Mouse (Mus musculus): Measurements from ENCODE around the gene Adi1. TPM values are rescaled to one million over a fixed set of nuclear protein-coding genes. Genes with fewer than 3 reads are reported as not detected.

Adi1 gene
- polyA plus RNA-seq (2012) = 26.4 and 36.7 TPM in 2 replicates

DNA sequence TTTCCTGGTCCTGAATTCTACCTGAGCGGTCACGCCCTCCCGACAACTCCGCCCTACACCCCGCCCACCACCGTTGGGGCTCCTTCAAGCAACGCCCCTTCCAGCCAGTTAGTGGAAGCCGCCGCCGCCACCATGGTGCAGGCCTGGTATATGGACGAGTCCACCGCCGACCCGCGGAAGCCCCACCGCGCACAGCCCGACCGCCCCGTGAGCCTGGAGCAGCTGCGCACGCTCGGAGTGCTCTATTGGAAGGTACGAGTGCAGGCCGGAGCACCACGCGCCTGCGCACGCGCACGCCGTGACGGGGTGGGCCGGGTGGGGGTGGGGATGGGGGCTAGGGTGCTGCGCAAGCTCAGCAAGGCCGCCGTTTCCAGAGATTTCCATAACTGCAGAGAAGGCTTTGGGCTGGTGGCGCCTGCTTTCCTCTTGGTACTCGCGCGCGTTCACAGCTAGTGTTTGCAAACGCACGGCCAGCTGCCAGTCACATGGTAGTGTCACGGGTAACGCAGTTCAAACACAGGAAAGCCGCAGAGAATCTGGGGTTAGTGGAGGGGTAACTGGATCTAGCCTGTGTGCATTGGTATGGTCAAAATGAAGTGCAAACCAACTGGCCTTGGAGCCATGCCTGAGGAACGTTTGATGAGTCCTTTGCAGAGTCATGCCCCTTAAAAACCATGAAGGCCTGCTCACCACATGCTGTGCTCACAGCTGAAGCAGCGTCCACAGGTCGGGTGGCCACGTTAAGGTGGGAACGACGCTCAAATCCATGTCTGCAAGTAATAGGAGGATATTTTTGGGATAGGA, at the start of gene Adi1:
Gene Adi1, plus strand, starts transcription at position 111 of the 804 bp plus-strand sequence.
- no peak for TF ChIP-seq GATA1 (IDR thresholded peaks at IDR 0.05; ENCODE audit: low read length)

DNA sequence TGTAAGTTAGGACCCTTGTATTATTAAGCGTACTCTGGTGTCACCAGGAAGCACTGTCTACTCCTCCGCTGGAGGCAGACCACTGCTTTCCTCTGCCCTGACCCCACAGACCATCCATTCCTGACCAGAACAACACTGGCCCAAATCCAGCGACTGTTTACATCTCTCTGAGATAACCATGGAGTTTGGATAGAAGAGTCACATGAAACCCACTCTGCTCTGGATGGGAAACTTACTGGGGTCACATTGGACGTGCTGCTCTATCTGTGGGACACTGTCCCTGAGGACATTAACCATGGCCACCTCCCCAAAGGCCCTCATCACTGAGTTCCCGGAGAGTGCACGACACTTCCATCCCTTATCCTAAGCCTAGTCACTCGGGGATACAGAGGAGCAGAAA, 49.6 kb upstream of the Adi1 start:
- TF ChIP-seq GATA1 (IDR thresholded peaks at IDR 0.05; ENCODE audit: low read length) = no peak

DNA sequence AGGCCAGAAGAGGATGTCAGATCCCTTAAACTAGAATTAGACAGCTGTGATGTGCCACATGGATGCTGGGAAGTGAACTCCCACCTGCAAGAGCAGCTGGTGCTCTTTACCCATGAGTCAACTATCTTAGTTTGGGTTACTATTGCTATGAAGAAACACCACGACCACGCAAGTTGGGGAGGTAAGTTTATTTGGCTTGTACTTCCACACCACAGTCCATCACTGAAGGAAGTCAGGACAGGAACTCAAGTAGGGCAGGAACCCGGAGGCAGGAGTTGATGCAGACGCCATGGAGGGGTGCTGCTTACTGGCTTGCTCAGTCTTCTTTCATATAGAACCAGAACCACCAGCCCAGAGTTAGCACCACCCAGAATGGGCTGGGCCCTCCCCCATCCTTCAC, 47.9 kb upstream of the Adi1 start:
- no peak for TF ChIP-seq GATA1 (IDR thresholded peaks at IDR 0.05; ENCODE audit: low read length)

DNA sequence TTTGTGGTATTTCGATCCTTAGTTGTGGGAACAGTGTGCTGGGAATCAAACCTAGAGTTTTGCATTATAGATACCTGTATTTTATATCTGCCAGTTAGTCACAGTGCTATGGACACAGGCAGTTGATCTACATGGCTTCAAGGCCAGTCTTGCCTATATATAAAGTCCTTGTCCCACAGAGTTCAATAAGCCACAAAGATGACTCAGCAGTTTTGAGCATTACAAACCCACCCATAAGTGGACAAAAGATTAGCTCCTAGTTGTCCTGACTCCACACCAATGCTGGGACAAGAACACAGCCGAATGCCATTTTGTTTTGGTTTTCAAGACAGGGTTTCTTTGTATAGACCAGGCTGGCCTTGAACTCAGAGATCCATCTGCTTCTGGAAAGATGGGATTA, 46.6 kb upstream of the Adi1 start:
- TF ChIP-seq GATA1 (IDR thresholded peaks at IDR 0.05; ENCODE audit: low read length) = no peak

DNA sequence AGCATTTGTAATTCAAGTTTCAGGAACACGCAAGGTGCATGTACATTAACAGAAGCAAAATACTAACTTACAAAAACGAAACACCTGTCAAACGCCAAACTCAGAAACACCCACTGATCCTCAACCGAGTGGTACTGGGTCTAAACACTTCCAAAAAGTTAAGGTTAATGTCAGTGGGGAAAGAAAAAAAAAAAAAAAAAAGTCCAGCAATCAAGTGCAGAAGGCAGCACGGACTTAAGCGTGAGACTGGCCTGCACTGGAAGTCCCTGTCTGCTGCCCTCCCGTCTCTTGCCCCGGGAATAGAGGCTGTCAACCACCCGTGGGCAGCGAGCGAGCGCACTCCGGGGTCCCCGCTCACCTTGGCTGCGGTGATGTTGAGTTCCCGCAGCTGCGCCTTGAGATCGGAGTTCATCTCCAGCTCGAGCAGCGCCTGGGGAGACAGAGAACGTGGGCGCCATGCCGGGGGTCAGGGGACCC, 39.9 kb upstream of the Adi1 start:
- TF ChIP-seq GATA1 (IDR thresholded peaks at IDR 0.05; ENCODE audit: low read length) = no peak

DNA sequence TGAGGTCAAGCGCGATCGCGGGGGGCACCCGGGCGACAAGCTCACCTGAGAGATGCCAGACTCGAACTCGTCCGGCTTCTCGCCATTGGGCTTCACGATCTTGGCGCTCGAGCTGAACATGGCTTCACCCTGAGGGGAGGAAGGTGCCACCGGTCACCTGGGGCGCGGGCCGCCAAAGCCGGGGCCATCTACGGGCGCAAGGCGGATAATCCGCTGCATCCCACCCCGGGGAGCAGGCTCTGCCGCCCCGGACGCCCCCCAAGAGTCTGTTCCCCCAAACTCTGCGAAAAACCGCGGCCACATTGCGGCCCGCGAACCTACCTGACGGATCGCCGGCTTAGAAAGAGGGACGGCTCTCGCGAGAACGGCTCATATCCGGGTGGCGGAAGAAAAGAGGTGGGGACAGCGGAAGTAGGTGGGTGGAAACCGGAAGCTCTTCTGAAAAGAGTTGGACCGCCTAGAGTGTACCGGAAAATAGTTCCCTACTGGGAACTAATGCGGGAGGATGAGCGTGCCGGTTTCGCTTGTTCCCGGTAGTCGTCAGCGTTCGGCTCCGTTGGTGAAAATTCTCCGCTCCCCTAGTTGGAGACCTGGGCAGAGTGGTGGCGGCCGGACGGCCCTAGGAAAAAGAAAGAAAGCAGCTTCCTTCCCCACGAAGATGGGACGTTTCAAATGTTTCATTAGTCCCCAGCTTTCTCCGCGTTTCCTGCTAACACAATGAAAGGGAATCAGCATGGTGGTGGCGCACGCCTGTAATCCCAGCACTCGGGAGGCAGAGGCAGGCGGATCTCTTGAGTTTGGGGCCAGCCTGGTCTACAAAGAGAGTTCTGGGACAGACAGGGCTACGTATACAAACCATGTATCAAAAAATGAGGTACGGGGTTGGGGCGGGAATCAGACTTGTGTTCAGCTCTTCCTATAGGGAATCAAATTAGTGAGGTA, 39.2 kb upstream of the Adi1 start, which contains the start of gene Rps7:
Gene Rps7, minus strand, starts transcription at position 419 of the 942 bp plus-strand sequence.
- TF ChIP-seq GATA1 (IDR thresholded peaks at IDR 0.05; ENCODE audit: low read length) = no peak

DNA sequence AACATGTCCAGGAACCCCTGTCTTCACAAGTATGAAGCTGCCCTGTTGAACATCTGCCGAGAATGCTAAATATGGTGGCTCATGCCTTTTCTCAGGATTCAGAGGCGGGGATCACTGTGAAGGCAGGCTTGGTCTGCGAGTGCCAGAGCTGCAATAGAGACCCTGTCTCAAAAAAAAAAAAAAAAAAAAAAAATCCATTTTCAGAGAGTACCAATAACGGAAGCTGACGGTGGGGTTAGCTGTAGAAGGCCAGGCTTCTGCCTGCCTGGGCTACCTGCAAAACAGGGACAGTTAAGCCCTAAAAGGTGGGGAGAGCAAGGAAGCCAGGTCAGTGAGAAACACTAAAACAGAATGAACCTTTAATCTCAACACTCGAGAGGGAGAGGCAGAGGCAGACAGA, 38.5 kb upstream of the Adi1 start:
- TF ChIP-seq GATA1 (IDR thresholded peaks at IDR 0.05; ENCODE audit: low read length) = no peak

DNA sequence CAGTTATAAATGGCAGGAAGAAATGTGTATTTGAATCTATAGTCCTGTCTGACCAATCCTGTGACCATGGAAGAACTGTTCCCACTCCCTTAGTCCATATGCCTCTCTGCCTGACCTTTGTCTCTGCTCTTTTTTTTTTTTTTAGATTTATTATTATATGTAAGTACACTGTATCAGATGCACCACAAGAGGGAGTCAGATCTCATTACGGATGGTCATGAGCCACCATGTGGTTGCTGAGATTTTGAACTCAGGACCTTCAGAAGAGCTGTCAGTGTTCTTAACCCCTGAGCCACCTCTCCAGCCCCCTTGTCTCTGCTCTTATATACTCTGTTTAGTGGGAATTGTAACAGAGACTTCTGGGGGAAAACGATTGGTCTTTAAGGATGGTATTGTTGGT, 36.3 kb upstream of the Adi1 start:
- TF ChIP-seq GATA1 (IDR thresholded peaks at IDR 0.05; ENCODE audit: low read length) = no peak

DNA sequence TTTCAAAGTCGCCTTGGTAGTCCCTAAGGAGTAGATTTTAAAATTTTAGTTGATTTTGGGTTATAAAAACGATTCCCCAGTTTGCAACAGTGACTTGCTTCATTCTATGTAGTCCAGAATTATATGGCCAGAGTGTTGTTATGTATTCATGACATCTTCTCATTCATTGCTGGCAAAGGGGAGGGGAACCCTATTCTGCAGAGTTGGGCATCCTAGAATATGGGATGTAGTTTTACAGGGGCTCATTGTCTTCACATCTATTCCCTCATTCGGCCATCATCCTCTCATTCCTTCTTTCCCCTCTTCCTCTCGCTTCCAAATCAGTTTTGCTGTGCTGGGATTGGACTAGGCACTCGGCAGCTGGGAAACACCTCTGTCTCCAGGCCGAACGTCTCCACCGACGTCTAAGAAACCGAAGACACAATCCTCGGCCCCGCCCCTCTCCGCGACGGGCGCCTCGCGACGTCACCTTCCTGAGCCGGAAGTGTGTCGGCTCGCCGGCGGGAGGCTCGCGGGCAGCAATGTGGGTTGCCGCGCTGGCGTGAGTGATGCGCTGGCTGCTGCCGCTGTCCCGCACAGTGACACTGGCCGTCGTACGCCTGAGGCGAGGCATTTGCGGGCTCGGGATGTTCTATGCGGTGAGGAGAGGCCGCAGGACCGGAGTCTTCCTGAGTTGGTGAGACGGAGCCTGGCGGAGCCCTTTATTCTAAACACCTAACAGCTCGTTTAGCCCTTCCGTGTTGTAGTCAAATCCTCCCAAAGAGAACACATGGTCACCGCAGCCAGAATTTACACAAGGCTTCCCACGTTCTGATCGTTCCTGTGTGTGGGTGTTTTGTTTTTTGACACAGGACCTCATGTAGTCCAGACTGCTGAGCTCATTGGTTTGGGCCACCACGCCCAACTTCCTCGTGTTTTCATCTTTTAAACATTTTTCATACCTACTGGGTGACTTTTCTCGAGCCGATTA, 25.6 kb upstream of the Adi1 start, which contains the start of gene Rnaseh1:
Gene Rnaseh1, plus strand, starts transcription at position 462 of the 970 bp plus-strand sequence.
- TF ChIP-seq GATA1 (IDR thresholded peaks at IDR 0.05; ENCODE audit: low read length) = no peak

DNA sequence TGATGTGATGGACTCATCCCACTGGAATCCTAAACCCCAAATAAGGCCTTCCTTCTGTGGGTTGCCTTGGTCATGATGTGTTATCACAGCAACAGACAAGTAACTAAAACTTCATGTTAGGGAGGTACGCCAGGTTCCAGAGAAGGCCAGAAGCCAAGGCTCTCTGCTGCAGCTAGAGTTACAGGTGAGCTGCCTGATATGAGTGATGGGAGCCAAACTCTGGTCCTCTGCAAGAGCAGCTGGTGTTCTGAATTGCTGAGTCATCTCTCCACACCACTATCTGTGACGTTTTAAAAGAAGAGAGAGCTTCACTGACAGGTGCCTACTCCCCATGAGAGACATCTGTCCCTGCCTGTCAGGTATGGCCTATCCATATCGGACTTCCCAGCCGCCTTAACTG, 12.4 kb upstream of the Adi1 start:
- TF ChIP-seq GATA1 (IDR thresholded peaks at IDR 0.05; ENCODE audit: low read length) = no peak

DNA sequence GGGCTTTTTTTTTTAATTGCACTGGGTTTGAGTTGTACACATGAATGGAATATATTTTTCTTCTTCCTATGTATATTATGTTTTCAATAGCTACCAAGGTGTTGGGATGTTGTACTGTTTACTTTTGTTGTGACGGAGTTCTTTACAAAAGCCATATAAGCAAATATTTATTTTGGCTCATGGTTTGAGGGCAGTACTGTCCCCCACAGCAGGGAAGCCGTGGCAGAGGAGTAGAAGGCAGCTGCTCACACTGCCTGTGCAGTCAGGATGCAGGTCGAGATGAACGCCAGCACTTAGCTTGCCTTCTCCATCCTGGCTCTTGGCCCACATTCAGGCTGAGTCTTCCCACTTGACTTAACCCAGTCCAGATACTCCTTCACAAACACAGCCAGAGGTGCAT, 8.3 kb upstream of the Adi1 start:
- TF ChIP-seq GATA1 (IDR thresholded peaks at IDR 0.05; ENCODE audit: low read length) = no peak

DNA sequence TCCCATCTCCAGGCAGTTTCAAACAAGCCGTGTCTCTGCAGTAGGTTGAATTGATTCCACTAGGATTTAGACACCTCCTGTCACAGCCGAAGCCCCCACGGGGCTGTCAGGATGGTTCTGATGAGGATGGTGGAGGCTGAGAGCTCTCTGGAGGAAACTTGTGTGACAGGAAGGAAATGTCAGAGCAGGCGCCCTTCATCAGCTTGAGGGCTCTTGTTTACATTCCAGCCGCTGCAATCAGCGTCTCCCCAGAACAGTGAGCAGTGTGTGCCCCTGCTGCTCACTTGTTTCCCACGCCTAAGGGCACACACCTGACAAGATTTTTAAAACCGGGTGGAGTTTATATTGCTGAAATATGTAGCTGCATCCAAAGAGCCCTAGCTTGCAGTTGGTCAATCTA, 7.7 kb upstream of the Adi1 start:
- TF ChIP-seq GATA1 (IDR thresholded peaks at IDR 0.05; ENCODE audit: low read length) = no peak

DNA sequence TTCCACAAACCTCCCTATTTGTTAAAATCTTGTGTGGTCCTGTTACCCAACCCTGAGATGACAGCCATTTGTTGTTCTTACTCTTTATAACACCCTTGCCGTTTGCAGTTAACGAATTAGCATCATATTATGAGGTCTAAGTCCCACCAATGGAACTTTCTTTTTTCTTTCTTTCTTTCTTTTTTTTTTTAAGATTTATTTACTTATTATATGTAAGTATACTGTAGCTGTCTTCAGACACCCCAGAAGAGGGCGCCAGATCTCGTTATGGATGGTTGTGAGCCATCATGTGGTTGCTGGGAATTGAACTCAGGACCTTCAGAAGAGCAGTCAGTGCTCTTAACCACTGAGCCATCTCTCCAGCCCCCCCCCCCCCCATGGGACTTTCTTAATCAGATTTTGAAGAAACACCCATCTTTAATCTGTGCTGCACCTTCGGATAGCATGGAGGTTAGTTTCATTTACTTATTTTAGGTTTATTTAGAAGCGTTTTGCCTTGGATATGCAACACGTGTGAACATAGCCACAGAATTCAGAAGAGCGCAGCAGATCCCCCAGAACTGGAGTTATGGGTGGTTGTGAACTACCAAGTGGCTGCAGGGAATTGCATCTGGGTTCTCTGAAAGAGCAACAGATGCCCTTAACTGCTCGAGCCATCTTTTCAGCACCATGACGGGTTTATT, 852 bp upstream of the Adi1 start:
- no peak for TF ChIP-seq GATA1 (IDR thresholded peaks at IDR 0.05; ENCODE audit: low read length)

DNA sequence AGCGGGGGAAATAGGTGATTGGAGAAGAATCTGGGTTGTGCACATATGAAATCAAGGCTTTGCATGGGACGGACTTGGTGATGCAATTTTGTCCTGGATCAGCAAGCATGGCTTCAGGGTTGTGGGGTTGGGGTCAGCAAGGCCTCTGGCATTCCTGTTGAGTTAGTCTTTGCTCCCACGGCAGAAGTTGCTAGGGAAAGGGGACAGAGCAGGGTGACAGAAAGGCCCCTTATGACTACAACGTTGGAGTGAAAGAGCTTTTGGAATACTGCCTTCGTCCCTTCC, 836 bp downstream of the Adi1 start:
- no peak for TF ChIP-seq GATA1 (IDR thresholded peaks at IDR 0.05; ENCODE audit: low read length)

DNA sequence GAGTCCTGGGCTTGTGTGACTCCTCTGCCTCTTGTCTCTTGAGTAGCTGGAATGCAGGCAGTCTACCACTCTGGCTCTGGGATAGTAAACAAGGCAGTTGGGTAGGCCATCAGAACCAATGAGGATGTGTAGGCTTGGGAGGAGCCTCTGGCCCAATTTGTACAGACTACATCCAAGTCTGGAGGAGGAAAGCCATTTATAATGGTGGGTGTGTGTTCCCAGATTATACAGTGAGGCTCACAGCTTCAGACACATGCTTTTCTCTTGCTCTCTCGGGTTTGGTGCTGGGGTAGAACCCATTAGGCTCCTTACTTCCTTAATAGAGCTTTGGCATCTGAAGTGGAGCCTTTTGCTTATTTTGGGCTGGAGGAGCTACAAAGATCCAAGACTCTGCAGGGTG, 9.6 kb downstream of the Adi1 start:
- TF ChIP-seq GATA1 (IDR thresholded peaks at IDR 0.05; ENCODE audit: low read length) = no peak
